Mouse (Mus musculus): ENCODE measurements around the gene Ccnt2. TPM values are rescaled to one million over a fixed set of nuclear protein-coding genes. Genes with fewer than 3 reads are reported as not detected.
"Not testable (repeated sequence)": the region's sequence is repeated elsewhere in the genome, so short reads cannot be mapped to it uniquely, and the experiment has no call there.

Gene Ccnt2
- polyA plus RNA-seq, 1 experiment, result 50.0 TPM

DNA sequence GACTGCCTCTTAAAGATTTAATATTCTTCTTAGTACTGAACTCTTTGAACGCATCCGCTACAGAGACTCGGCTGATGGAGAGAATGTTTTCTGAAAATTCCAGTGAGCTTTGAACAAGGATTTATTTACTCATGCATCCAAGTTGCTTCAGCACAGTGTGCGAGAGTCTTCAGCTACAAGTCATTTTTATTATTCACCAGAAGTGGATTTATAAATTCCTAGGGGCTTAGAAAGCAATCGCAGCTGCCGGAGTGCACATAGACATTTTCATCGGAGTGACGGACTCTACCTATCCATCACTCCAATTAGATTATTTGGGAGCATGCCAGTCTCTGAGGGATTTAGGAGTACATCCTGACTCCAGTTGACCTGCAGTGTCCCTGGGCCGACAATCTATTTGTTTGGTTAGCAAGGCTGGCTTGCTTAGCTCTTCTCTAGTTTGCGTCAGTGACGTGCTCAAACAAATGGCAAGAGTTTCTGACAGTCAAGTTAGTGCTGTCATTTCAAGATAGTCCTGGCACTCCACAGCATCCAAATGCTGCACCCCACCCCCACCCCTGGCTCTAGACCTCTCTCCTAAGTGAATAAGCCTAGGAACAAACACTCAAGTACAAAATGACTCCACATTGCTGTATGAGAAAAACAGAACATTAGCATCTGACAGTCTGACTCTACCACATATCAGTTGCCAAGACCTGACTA is 23.4 kb upstream of the Ccnt2 start:
- TF ChIP-seq POLR2A (IDR thresholded peaks at IDR 0.05; ENCODE audit: control insufficient read depth, extremely low read depth, insufficient read depth, low read length, poor library complexity), result no peak
- no peak for TF ChIP-seq CTCF (IDR thresholded peaks at IDR 0.05; ENCODE audit: borderline replicate concordance, control insufficient read depth, extremely low read depth, insufficient read depth, low read length, poor library complexity)
- 94% methylated on average over 11 of the region's 11 CpGs for WGBS
- DNase-seq, result no peak
- H3K36me3 ChIP-seq (ENCODE audit: control insufficient read depth, insufficient read depth, low read length), result no peaks in the 10 kb centered on the region
- H3K4me3 ChIP-seq (ENCODE audit: control insufficient read depth, insufficient read depth, low read length), result no peak overlapping the region
- no peaks in the 10 kb centered on the region for H3K27me3 ChIP-seq (ENCODE audit: control insufficient read depth, insufficient read depth, low read length)
- no peak overlapping the region for H3K27ac ChIP-seq (ENCODE audit: control insufficient read depth, insufficient read depth, low read length)
- no peaks in the 10 kb centered on the region for H3K4me1 ChIP-seq (replicated peaks; ENCODE audit: control insufficient read depth, insufficient read depth, low read length)

DNA sequence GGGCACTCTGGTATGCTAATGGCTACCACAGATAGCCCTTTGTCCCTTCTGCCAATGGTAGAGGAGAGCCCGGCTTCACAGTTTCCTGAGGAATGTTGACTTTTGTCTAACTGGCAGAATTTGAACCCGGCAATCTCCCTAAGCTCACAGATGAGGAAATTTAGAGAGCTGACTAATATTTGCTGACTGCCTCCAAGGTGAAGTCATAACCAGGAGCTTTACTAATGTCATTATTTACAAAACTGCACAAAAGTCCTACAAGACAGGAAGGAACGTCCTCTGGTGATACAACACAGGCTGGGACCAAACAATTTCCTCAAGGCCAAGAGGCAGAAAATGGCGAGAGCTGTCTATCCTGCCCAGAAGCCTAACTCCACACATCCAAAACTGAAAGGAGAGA is 18.2 kb upstream of the Ccnt2 start:
- TF ChIP-seq CTCF (IDR thresholded peaks at IDR 0.05; ENCODE audit: borderline replicate concordance, control insufficient read depth, extremely low read depth, insufficient read depth, low read length, poor library complexity) (no peak), POLR2A (IDR thresholded peaks at IDR 0.05; ENCODE audit: control insufficient read depth, extremely low read depth, insufficient read depth, low read length, poor library complexity) (no peak)
- 84% methylated on average over 4 of the region's 4 CpGs for whole genome bisulfite sequencing
- Histone ChIP-seq H3K4me3 (ENCODE audit: control insufficient read depth, insufficient read depth, low read length) (no peak overlapping the region), H3K36me3 (ENCODE audit: control insufficient read depth, insufficient read depth, low read length) (no peaks in the 10 kb centered on the region), H3K4me1 (replicated peaks; ENCODE audit: control insufficient read depth, insufficient read depth, low read length) (no peaks in the 10 kb centered on the region), H3K27ac (ENCODE audit: control insufficient read depth, insufficient read depth, low read length) (no peak overlapping the region), H3K27me3 (ENCODE audit: control insufficient read depth, insufficient read depth, low read length) (no peaks in the 10 kb centered on the region)
- no peak for DNase-seq

DNA sequence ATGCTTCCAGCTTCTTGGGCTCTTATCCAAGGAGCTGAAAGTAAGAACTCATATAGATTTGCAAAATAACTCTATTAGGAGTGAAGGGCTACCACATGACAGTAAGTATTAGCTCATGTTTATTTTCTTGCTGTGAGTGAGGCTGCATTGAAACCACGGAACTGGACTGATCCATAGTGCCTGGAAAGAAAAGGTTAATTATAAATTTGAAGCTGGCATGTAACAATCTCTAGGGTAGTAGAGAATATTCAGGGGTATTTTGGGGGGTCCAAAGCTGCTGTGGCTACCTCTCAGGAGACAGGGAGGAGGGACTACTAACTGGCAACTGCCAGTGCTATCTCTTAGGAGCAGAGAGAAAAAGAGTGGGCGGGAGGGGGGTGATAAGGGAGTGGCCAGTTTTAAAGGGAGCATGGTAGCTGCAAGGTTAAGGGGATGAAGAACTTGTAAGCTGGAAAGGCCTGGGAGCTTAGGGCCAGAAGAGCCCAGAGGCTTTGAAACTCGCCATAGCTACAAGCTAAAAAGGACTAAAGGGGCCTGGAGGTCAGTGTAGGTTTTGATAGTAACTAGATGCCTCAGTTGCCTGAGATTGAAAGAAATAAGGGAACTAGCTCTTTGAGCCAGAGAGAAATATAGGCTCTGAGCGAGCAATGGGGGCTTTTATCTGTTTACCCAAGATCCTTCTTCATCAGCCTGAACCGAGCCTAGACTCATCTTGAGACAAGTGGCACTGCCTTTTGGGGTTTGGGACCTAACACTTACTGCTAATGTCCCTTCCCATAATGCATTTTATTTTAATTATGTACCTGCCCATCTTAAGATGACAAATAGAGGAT is 17.4 kb upstream of the Ccnt2 start:
- 88% methylated on average over 5 of the region's 5 CpGs for WGBS
- H3K27ac ChIP-seq (ENCODE audit: control insufficient read depth, insufficient read depth, low read length), result no peak overlapping the region

DNA sequence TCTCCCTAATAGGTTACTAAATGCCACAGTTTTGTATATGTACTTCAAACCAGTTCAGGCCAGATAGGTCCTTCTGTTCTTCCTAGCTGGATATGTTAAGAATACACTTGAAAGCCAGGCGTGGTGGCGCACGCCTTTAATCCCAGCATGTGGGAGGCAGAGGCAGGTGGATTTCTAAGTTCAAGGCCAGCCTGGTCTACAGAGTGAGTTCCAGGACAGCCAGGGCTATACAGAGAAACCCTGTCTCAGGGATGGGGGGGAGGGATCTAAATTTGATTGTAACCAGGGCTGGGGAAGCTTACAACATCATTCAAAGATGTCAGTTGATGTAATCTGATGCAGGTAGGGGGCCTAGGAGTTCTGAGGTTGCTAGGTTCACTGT is 16.8 kb upstream of the Ccnt2 start:
- not testable (repeated sequence) for H3K27me3 ChIP-seq (ENCODE audit: control insufficient read depth, insufficient read depth, low read length); DNase-seq; H3K27ac ChIP-seq (ENCODE audit: control insufficient read depth, insufficient read depth, low read length); H3K4me3 ChIP-seq (ENCODE audit: control insufficient read depth, insufficient read depth, low read length); H3K36me3 ChIP-seq (ENCODE audit: control insufficient read depth, insufficient read depth, low read length); H3K4me1 ChIP-seq (replicated peaks; ENCODE audit: control insufficient read depth, insufficient read depth, low read length)
- WGBS, result 98% methylated on average over 3 of the region's 3 CpGs

More for the DNA sequence above, 17.4 kb upstream of the Ccnt2 start:
- no peaks in the 10 kb centered on the region for H3K27me3 ChIP-seq (ENCODE audit: control insufficient read depth, insufficient read depth, low read length)
- no peaks in the 10 kb centered on the region for H3K36me3 ChIP-seq (ENCODE audit: control insufficient read depth, insufficient read depth, low read length)
- no peak for DNase-seq
- no peaks in the 10 kb centered on the region for H3K4me1 ChIP-seq (replicated peaks; ENCODE audit: control insufficient read depth, insufficient read depth, low read length)
- no peak overlapping the region for H3K4me3 ChIP-seq (ENCODE audit: control insufficient read depth, insufficient read depth, low read length)
- TF ChIP-seq POLR2A (IDR thresholded peaks at IDR 0.05; ENCODE audit: control insufficient read depth, extremely low read depth, insufficient read depth, low read length, poor library complexity) (no peak), CTCF (IDR thresholded peaks at IDR 0.05; ENCODE audit: borderline replicate concordance, control insufficient read depth, extremely low read depth, insufficient read depth, low read length, poor library complexity) (no peak)

DNA sequence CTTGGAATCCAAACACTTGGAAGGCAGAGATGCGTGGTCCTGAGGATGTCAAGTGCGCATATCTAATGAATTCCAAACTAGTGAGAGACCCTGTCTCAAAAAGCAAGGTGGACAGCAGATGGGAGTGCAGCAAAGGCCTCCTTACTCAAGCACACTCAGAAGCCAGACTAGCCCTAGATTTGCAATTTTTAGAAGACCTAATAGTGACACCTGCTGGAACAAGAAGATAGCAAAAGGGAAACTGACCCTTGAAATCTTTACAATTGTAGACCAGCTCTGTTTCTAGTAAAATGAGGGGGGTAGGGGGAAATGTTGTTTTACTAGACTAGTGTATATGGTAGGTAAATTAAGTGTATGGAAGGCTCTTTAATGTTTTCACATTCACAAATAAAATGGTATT is 8.5 kb upstream of the Ccnt2 start:
- H3K36me3 ChIP-seq (ENCODE audit: control insufficient read depth, insufficient read depth, low read length), result no peaks in the 10 kb centered on the region
- TF ChIP-seq CTCF (IDR thresholded peaks at IDR 0.05; ENCODE audit: borderline replicate concordance, control insufficient read depth, extremely low read depth, insufficient read depth, low read length, poor library complexity), result no peak
- TF ChIP-seq POLR2A (IDR thresholded peaks at IDR 0.05; ENCODE audit: control insufficient read depth, extremely low read depth, insufficient read depth, low read length, poor library complexity), result no peak
- H3K4me1 ChIP-seq (replicated peaks; ENCODE audit: control insufficient read depth, insufficient read depth, low read length), result no peaks in the 10 kb centered on the region
- H3K27me3 ChIP-seq (ENCODE audit: control insufficient read depth, insufficient read depth, low read length), result no peaks in the 10 kb centered on the region
- DNase-seq, result no peak
- no peak overlapping the region for H3K27ac ChIP-seq (ENCODE audit: control insufficient read depth, insufficient read depth, low read length)
- no peak overlapping the region for H3K4me3 ChIP-seq (ENCODE audit: control insufficient read depth, insufficient read depth, low read length)
- WGBS, result 86% methylated on average over 2 of the region's 2 CpGs

DNA sequence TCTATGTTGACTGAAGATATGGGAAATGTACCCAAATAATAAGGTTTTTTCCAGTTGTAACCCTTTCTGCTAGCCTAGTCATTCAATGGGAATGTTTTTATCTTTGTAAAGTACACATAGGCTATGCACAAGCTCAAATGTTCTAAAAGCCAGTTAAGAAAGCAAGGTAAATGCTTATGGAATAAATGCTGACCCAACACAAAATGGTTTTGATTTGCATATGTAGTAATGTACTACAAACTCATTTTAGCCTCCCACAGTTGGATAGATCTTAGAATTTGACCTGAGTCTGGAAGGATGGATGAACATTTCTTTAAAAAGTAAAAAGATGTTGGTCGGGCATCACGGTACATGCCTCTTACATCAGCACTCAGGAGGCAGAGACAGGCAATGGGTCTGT is 7.2 kb upstream of the Ccnt2 start:
- 89% methylated on average over 2 of the region's 2 CpGs for WGBS
- TF ChIP-seq CTCF (IDR thresholded peaks at IDR 0.05; ENCODE audit: borderline replicate concordance, control insufficient read depth, extremely low read depth, insufficient read depth, low read length, poor library complexity) (no peak), POLR2A (IDR thresholded peaks at IDR 0.05; ENCODE audit: control insufficient read depth, extremely low read depth, insufficient read depth, low read length, poor library complexity) (no peak)
- no peak overlapping the region for H3K27ac ChIP-seq (ENCODE audit: control insufficient read depth, insufficient read depth, low read length)
- H3K4me1 ChIP-seq (replicated peaks; ENCODE audit: control insufficient read depth, insufficient read depth, low read length), result no peaks in the 10 kb centered on the region
- DNase-seq, result no peak
- H3K27me3 ChIP-seq (ENCODE audit: control insufficient read depth, insufficient read depth, low read length), result no peaks in the 10 kb centered on the region
- H3K4me3 ChIP-seq (ENCODE audit: control insufficient read depth, insufficient read depth, low read length), result no peak overlapping the region
- H3K36me3 ChIP-seq (ENCODE audit: control insufficient read depth, insufficient read depth, low read length), result no peaks in the 10 kb centered on the region
